Mouse (Mus musculus): Measurements from ENCODE around the gene Synpo2l.

GRCm38 (mm10) chr14:20663601-20664000, 4.6 kb downstream of the Synpo2l start:
- TF ChIP-seq POLR2A (IDR thresholded peaks at IDR 0.05; ENCODE audit: borderline replicate concordance, low read depth, low read length) (no peak), CTCF (IDR thresholded peaks at IDR 0.05; ENCODE audit: low read depth, low read length) (no peak)
